Mouse (Mus musculus) G1E (cell line): ENCODE results near the gene Bend6. TPM values are rescaled to one million over a fixed set of nuclear protein-coding genes. Genes with fewer than 3 reads are reported as not detected.
"Not testable (repeated sequence)": the region's sequence is repeated elsewhere in the genome, so short reads cannot be mapped to it uniquely, and the experiment has no call there.

ENCODE experiments used
- ATAC-seq: 2 replicates; pipeline ENCODE4 v1.8.0; 2016; ENCODE audit warnings: mild to moderate bottlenecking; ENCODE audit not compliant: insufficient number of reproducible peaks, poor library complexity, low FRiP score, severe bottlenecking; ENCODE audit errors: extremely low read depth
- DNase-seq: peaks from one replicate; pipeline ENCODE4 v3.0.0; 2012; ENCODE audit warnings: low spot score
- H3K27me3 ChIP-seq: 2 replicates; pipeline ENCODE4 v1.6.1; 2012; ENCODE audit warnings: mild to moderate bottlenecking, low read length, inconsistent platforms; ENCODE audit not compliant: insufficient read depth
- H3K36me3 ChIP-seq: replicated peaks from 2 replicates; pipeline ENCODE3; 2012; ENCODE audit warnings: mild to moderate bottlenecking, inconsistent platforms
- H3K4me1 ChIP-seq: 2 replicates; pipeline ENCODE4 v1.6.1; 2012; ENCODE audit warnings: low read depth, low read length, inconsistent platforms, mixed read lengths; ENCODE audit not compliant: insufficient read depth
- H3K4me3 ChIP-seq: 2 replicates; pipeline ENCODE4 v1.5.1; 2012; ENCODE audit warnings: low read depth, mild to moderate bottlenecking, inconsistent platforms, low read length, moderate library complexity, mixed read lengths
- H3K9me3 ChIP-seq: replicated peaks from 2 replicates; pipeline ENCODE4 v1.6.1; 2012; ENCODE audit warnings: inconsistent platforms
- CTCF ChIP-seq: IDR thresholded peaks from 2 replicates; pipeline ENCODE4 v1.5.1; 2012; ENCODE audit warnings: low read depth, low read length, inconsistent platforms, mixed read lengths
- GATA1 ChIP-seq: IDR thresholded peaks from 2 replicates; pipeline ENCODE4 v1.6.1; 2012; ENCODE audit warnings: borderline replicate concordance, low read length, inconsistent platforms, mixed read lengths
- GATA2 ChIP-seq: IDR thresholded peaks from 2 replicates; pipeline ENCODE4 v1.6.1; 2012; ENCODE audit warnings: low read depth, low read length, inconsistent platforms, borderline replicate concordance
- POLR2AphosphoS5 ChIP-seq: IDR thresholded peaks from 2 replicates; pipeline ENCODE4 v1.6.1; 2012; ENCODE audit warnings: low read depth, low read length, inconsistent platforms; ENCODE audit not compliant: insufficient replicate concordance
- TAL1 ChIP-seq: conservative IDR thresholded peaks from 2 replicates; pipeline ENCODE4 v1.6.1; 2012; ENCODE audit warnings: low read depth, low read length, inconsistent platforms, mixed read lengths
- polyA plus RNA-seq: library from polyadenylated mRNA; stranded (reverse); fragments of >175 nt; gene quantifications from 2 replicates; pipeline ENCODE4 v1.2.3, GENCODE M21; 2012
- total RNA-seq, 2 experiments: library from RNA; stranded (forward) in 1 of 2; stranded (reverse) in 1 of 2; fragments of 200-1000 nt in 1 of 2; fragments of >200 nt in 1 of 2; fragmentation: Nextera tagmentation in 1 of 2; gene quantifications; 2 replicates each; pipeline ENCODE4 v1.2.3; 2014 to 2017

Gene Bend6
- total and polyA plus RNA-seq, 3 experiments: not detected

- TF ChIP-seq GATA2 (no peak), CTCF (no peak), GATA1 (no peak), POLR2AphosphoS5 (no peak), TAL1 (no peak)
- Histone ChIP-seq H3K36me3 (no peaks in the 10 kb centered on the region), H3K27me3 (peaks cover 6% of the 10 kb centered on the region; the same call in 1 of the 2 replicates), H3K4me3 (no peak overlapping the region), H3K9me3 (no peaks in the 10 kb centered on the region), H3K4me1 (no peaks in the 10 kb centered on the region)
- DNase-seq (no peak), ATAC-seq (no peak)
Measured at GRCm38 (mm10) chr1:33843823-33844222, 63.8 kb downstream of the Bend6 start.

GRCm38 (mm10) chr1:33838952-33839351 lies 68.7 kb downstream of the Bend6 start:
- not testable (repeated sequence) for ATAC-seq

GRCm38 (mm10) chr1:33830586-33830985 lies 77.0 kb downstream of the Bend6 start:
- H3K4me3 ChIP-seq: no peak overlapping the region
- H3K27me3 ChIP-seq: peaks cover 17% of the 10 kb centered on the region
- H3K9me3 ChIP-seq: no peaks in the 10 kb centered on the region
- no peak for ATAC-seq
- H3K4me1 ChIP-seq: no peaks in the 10 kb centered on the region
- DNase-seq: no peak
- H3K36me3 ChIP-seq: no peaks in the 10 kb centered on the region
- no peak for TF ChIP-seq GATA1
- no peak for TF ChIP-seq CTCF
- no peak for TF ChIP-seq GATA2
- TF ChIP-seq POLR2AphosphoS5: no peak
- TF ChIP-seq TAL1: no peak

More at GRCm38 (mm10) chr1:33838952-33839351, 68.7 kb downstream of the Bend6 start:
- not testable (repeated sequence) for H3K36me3 ChIP-seq, H3K4me3 ChIP-seq, H3K27me3 ChIP-seq, DNase-seq, H3K4me1 ChIP-seq, H3K9me3 ChIP-seq

GRCm38 (mm10) chr1:33817931-33818330 lies 89.7 kb downstream of the Bend6 start:
- DNase-seq: no peak
- TF ChIP-seq GATA2 (no peak), POLR2AphosphoS5 (no peak), TAL1 (no peak), CTCF (no peak)
- peaks cover 2% of the 10 kb centered on the region; the same call in 1 of the 2 replicates for H3K9me3 ChIP-seq

GRCm38 (mm10) chr1:33813868-33814794 lies 93.5 kb downstream of the Bend6 start, which contains the start of gene Zfp451:
TSS of gene Zfp451 (minus strand) at chr1:33814595.
- H3K4me1 ChIP-seq: peaks cover 35% of the 10 kb centered on the region
- H3K27me3 ChIP-seq: no peaks in the 10 kb centered on the region
- DNase-seq: peak; percentile 95
- peak; percentile 76 for ATAC-seq
- TF ChIP-seq GATA2 (no peak), TAL1 (no peak), POLR2AphosphoS5 (no peak), CTCF (no peak), GATA1 (no peak)
- H3K4me3 ChIP-seq: peak within 1 kb of the TSS; percentile 94
- H3K36me3 ChIP-seq: peaks cover 39% of the 10 kb centered on the region
- H3K9me3 ChIP-seq: peaks cover 2% of the 10 kb centered on the region; the same call in 1 of the 2 replicates

More at GRCm38 (mm10) chr1:33817931-33818330, 89.7 kb downstream of the Bend6 start:
- Histone ChIP-seq H3K4me1 (peaks cover 17% of the 10 kb centered on the region), H3K36me3 (peaks cover 6% of the 10 kb centered on the region), H3K27me3 (peaks cover 3% of the 10 kb centered on the region; the same call in 1 of the 2 replicates), H3K4me3 (no peak overlapping the region)
- ATAC-seq: no peak

GRCm38 (mm10) chr1:33813495-33813867 lies 94.1 kb downstream of the Bend6 start:
- peaks cover 38% of the 10 kb centered on the region for H3K4me1 ChIP-seq
- H3K9me3 ChIP-seq: peaks cover 2% of the 10 kb centered on the region; the same call in 1 of the 2 replicates
- peak overlapping the region; percentile 94 for H3K4me3 ChIP-seq
- ATAC-seq (peak; percentile 29), DNase-seq (peak; percentile 35)
- peaks cover 45% of the 10 kb centered on the region for H3K36me3 ChIP-seq
- TF ChIP-seq TAL1: 0 out of 2 replicates have a peak, but pooled peaks have one; percentile 9
- TF ChIP-seq GATA2: no peak
- no peaks in the 10 kb centered on the region for H3K27me3 ChIP-seq
